Mouse (Mus musculus) CH12.LX (cell line): ENCODE data around the gene Trmt112.

Source experiments
- CTCF ChIP-seq, 2 experiments: IDR thresholded peaks in 1 of 2; conservative IDR thresholded peaks in 1 of 2; 2 replicates each; pipeline ENCODE4 v1.5.1; 2011 to 2012; ENCODE audit warnings: low read depth in 2 of 2, low read length in 2 of 2, improper control_type of control experiment in 1 of 2, inconsistent platforms in 1 of 2, mild to moderate bottlenecking in 1 of 2, moderate library complexity in 1 of 2
- ELF1 ChIP-seq: IDR thresholded peaks from 2 replicates; pipeline ENCODE4 v1.6.1; 2014; ENCODE audit warnings: low read depth, mild to moderate bottlenecking, inconsistent platforms, low read length, improper control_type of control experiment
- EP300 ChIP-seq: IDR thresholded peaks from 2 replicates; pipeline ENCODE4 v1.6.1; 2011; ENCODE audit warnings: low read length, improper control_type of control experiment
- MAX ChIP-seq: IDR thresholded peaks from 2 replicates; pipeline ENCODE4 v1.6.1; 2011; ENCODE audit warnings: low read length, improper control_type of control experiment
- NRF1 ChIP-seq: IDR thresholded peaks from 2 replicates; pipeline ENCODE4 v1.6.1; 2014; ENCODE audit warnings: low read depth, mild to moderate bottlenecking, inconsistent platforms, low read length, improper control_type of control experiment, moderate library complexity
- SMC3 ChIP-seq: IDR thresholded peaks from 2 replicates; pipeline ENCODE4 v1.6.1; 2011; ENCODE audit warnings: low read depth, low read length, improper control_type of control experiment
- ZMIZ1 ChIP-seq: IDR thresholded peaks from 2 replicates; pipeline ENCODE4 v1.6.1; 2012; ENCODE audit warnings: low read depth, mild to moderate bottlenecking, inconsistent platforms, low read length, improper control_type of control experiment

DNA sequence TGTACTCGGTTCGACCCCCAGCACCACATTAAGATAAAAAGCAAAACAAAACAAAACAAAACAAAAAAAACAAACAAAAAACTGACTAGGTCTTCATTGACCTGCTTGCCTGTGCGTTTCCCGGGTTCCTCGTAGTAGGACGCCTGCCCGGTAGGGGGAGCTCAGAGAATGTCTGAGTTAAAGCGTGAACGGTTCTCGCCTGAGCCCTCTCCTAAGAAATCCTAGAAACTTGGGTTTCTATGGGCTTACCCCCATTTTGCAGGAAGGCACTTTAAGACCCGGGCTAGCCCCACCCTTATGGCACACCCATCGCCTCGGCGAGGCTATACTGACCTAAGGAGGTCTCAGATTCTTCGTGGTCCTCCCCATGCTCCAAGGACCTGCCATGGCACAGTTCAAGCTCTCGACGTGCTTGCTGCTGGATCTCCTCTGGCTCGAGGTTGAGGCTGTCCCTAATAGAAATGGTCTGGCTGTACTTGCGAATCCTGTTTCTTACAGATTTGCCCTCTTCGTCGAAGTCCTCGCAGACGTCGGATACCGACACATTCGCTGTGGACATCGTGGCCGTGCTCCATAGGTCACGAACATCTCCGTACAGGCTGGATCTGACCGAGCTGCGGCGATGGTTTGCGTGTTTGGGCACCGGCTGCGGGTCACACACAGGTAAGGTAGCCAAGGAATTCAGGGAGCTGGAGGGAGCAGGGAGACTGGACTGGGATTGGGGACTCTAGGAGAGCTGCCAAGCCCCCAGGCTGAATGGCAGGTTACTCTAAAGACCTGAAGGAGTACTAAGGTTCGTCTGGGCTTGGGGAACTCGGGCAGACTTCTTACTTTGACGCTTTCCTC, 15.2 kb downstream of the Trmt112 start:
- TF ChIP-seq CTCF (conservative IDR thresholded peaks at IDR 0.05 in 1 of 2, IDR thresholded peaks at IDR 0.05 in 1 of 2; ENCODE audit: low read depth in 2 of 2, low read length in 2 of 2) (peak in 1 of 2 experiments; percentile 84; a peak in 3 of 4 replicates), ELF1 (no peak), EP300 (no peak), MAX (no peak), SMC3 (peak; percentile 58), ZMIZ1 (no peak), NRF1 (no peak)
